Mouse (Mus musculus): ENCODE results near the gene Spatc1l. TPM values are rescaled to one million over a fixed set of nuclear protein-coding genes. Genes with fewer than 3 reads are reported as not detected.

The Spatc1l gene
- polyA plus RNA-seq, 1 experiment from 2014 or later = not detected

Other genes with a start within 250 kb of the Spatc1l start
- gene Dip2a, start 217.0 kb upstream of the Spatc1l start, polyA plus RNA-seq (2016; fragmentation: Nextera tagmentation; extraction: Ambion mirVana) = 11.1 and 11.8 TPM in 2 replicates
- 2.2 and 2.5 TPM in 2 replicates for gene AC141477.1, start 121.8 kb upstream of the Spatc1l start, polyA plus RNA-seq (2016; fragmentation: Nextera tagmentation; extraction: Ambion mirVana)
- 20.7 and 21.2 TPM in 2 replicates for gene Pcnt, start 119.5 kb upstream of the Spatc1l start, polyA plus RNA-seq (2016; fragmentation: Nextera tagmentation; extraction: Ambion mirVana)
- gene 2610028H24Rik, start 113.2 kb upstream of the Spatc1l start, polyA plus RNA-seq (2016; fragmentation: Nextera tagmentation; extraction: Ambion mirVana) = not detected in 2 replicates
- 93.0 and 96.6 TPM in 2 replicates for gene Mcm3ap, start 93.3 kb upstream of the Spatc1l start, polyA plus RNA-seq (2016; fragmentation: Nextera tagmentation; extraction: Ambion mirVana)
- gene Ybey, start 93.2 kb upstream of the Spatc1l start, polyA plus RNA-seq (2016; fragmentation: Nextera tagmentation; extraction: Ambion mirVana) = 8.0 and 9.1 TPM in 2 replicates
- 51.8 and 58.6 TPM in 2 replicates for gene Lss, start 30.7 kb upstream of the Spatc1l start, polyA plus RNA-seq (2016; fragmentation: Nextera tagmentation; extraction: Ambion mirVana)
- not detected in 2 replicates for gene Ftcd, start 13.4 kb downstream of the Spatc1l start, polyA plus RNA-seq (2016; fragmentation: Nextera tagmentation; extraction: Ambion mirVana)
- 14.8 and 18.7 TPM in 2 replicates for gene Col6a2, start 61.4 kb downstream of the Spatc1l start, polyA plus RNA-seq (2016; fragmentation: Nextera tagmentation; extraction: Ambion mirVana)
- 11.2 and 14.7 TPM in 2 replicates for gene Col6a1, start 163.9 kb downstream of the Spatc1l start, polyA plus RNA-seq (2016; fragmentation: Nextera tagmentation; extraction: Ambion mirVana)

Measured in forebrain, embryonic 12.5 days (tissue).